Mouse (Mus musculus) adrenal gland, adult 18-20 months (tissue): ENCODE measurements around the gene Clec3a. TPM values are rescaled to one million over a fixed set of nuclear protein-coding genes. Genes with fewer than 3 reads are reported as not detected.
A peak's percentile ranks its signal among the peaks of the same experiment; 100 is the strongest.

Experiments
- DNase-seq, 2 experiments: peaks; one replicate each; pipeline ENCODE4 v3.0.0; 2021 to 2022; ENCODE audit warnings: low spot score in 2 of 2
- long read RNA-seq, 2 experiments: library from polyadenylated mRNA; stranded (forward); transcript quantifications; one replicate each; pipeline ENCODE4 v2.0.0; 2021
- total RNA-seq, 2 experiments: library from RNA; stranded (reverse); gene quantifications; 1 replicate in 1 of 2; 2 replicates in 1 of 2; pipeline ENCODE4 v1.2.3; 2021

Clec3a gene
- not detected for total RNA-seq
- long read RNA-seq, experiment 1, result 0 reads
- long read RNA-seq, experiment 2, result 0 reads

- no peak for DNase-seq
These were observed at the start of gene Clec3a for GRCm38 (mm10) chr8:114417786-114418185. Clec3a (plus strand) TSS chr8:114418086.

DNA sequence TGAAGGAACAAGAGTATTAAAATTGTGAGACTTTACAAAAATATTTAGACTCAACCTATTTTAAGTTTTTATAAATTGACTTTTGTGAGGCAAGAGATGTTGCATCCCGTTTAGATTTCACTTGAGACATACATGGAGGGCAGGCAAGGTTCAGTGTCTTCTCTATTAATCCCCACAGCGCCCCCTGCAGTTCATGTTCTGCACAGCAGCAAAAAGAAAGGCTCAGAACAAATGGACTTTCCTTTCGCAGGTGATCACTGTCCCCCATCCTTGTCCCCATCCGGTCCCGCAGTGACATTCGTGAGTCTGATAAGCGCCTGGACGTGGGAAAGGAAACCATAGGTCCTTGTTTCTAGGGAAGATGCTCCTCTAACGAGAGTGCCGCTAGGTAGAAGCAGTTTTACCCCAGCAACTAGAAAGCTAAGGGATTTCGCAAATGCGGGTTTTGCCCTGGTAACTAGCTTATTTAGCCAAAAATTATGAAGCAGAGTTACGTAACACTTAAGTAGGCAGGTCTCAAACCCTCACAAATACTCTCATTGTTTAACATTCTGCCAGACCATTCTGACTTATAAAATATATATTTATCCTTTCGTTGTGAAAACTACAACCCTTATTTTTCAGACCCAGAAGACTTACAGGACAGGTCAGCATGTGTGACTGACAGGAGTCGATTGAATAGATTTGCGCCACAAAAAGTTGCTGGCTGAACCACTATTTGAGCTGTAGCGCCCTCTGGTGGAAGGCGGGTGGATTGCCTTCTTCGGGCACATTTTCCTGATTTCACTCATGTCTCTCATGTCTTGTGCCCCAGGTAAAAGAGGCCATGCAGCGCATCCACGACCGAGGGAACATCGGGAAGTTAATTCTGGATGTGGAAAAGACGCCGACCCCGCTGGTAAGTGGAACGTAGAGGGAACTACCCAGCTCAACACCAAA is 48.6 kb upstream of the Clec3a start:
- DNase-seq, result peak; percentile 75 to 81

GRCm38 (mm10) chr8:114374390-114374789 is 43.5 kb upstream of the Clec3a start:
- no peak for DNase-seq

DNA sequence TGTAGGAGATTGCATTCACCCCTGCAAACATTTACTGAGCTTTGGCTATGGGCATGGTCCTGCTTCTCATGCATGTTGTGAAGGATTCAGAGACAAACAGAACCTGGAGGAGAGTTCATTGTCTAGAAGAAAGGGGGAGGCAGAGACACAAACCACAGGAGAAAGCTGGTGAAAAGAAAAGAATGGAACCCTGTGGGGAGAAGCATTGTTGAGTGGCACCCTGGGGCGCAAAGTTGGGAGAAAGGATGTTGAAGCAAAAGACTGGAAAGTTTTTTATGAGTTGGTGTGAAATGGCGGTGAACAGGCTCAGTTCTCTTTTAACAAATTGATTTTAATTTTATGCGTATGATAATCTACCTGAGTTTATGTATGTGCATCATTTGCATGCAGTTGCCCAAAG is 33.7 kb upstream of the Clec3a start:
- DNase-seq, result no peak

GRCm38 (mm10) chr8:114387494-114387893 is 30.4 kb upstream of the Clec3a start:
- DNase-seq, result no peak

GRCm38 (mm10) chr8:114390465-114391254 is 27.2 kb upstream of the Clec3a start:
- DNase-seq, result peak in 1 of 2 experiments; percentile 3

DNA sequence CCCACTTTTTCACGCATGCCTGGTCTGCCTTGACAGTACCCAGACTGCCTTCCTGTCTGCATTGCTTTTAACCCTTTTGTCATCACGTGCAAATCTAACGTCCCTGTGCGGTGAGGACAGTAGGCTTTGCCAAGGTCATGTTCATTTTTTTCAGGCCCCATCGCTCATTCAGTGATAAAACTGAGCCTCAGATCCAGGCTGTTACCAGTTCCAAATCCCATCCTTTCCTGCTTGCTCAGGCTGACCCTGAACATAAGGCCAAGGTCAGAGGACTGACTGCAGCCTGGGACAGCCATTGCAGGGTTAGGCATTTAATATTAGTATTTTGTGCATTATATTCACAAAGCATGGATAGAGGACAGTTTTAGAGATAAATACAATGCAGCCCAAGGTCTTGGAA is 19.6 kb upstream of the Clec3a start:
- peak in 1 of 2 experiments; percentile 1 for DNase-seq

DNA sequence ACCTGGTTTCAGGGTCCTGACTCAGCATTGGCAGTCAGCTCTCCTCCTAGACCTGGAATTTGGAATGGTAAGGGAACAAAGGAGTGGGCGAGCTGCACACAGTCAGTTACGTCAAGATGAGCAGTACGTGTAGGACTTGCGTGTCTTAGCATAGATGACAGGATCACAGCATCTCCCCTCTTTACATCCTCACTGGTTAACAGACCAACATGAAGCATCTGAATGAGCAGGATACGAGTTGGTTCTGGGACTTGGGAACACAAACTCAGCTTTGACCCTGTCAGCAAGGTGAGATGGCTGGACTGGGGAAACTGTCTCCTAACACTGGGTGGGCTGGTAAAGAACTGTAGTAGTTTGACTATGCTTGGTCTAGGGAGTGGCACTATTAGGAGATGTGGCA is 18.6 kb upstream of the Clec3a start:
- DNase-seq, result no peak

DNA sequence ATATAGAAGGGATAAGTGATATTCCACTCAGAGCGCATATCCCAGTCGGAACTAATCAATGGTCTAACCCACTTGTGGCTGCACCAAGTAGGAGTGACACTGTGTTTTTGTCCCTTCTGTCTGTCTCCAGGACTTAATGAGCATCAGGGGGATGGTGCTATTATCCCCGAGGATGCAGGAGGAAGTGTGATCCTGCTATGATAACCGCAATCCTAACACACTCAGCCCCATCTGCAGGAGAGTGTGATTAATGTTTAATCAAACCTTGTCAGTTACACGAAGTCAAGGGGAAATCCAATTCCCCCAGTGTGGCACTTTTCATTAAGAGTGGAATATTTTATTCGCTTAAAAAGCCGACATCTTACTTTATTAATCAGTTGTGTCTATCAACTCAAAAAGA is 16.2 kb upstream of the Clec3a start:
- no peak for DNase-seq

DNA sequence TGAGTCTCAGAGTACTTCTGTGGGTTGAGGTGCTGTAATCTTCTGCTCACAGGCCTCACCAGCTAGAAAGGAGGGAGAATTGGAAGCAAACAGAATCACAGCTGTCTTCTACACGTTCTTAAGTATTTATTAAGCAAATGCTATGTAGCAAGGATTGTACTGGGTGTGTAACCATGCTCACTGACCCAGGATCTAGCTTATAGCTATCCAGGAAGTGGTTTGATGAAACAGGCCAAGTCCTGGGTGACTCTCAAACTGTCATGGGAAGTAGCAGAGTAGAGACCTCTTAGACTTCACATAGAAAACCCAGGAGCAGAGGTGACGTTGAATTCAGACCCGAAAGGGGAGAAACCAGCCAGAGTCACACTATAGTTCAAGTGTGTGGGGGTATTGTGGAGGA is 6.5 kb upstream of the Clec3a start:
- DNase-seq, result no peak

DNA sequence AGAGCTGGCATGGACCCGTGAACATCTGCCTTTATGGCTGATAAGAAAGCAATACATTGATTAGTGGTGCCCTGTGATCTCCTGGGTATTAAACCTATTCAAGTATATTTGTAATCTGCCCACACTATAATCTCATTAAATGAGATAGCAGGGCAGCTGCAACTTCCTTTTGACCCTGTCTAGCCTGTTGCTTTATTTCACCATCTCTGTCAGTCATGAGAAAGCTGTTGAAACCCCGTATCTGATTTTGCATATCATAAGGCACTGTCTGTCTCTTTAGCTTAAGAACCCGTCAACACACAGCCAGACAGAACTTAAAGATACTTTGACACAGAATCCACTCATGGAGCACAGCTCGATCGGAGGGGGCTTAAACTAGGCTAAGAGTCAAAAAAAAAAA is 600 bp downstream of the Clec3a start:
- DNase-seq, result no peak

- DNase-seq, result no peak
These were observed 1.0 kb downstream of the Clec3a start for GRCm38 (mm10) chr8:114418904-114419303.

GRCm38 (mm10) chr8:114421544-114421943 is 3.7 kb downstream of the Clec3a start:
- no peak for DNase-seq

DNA sequence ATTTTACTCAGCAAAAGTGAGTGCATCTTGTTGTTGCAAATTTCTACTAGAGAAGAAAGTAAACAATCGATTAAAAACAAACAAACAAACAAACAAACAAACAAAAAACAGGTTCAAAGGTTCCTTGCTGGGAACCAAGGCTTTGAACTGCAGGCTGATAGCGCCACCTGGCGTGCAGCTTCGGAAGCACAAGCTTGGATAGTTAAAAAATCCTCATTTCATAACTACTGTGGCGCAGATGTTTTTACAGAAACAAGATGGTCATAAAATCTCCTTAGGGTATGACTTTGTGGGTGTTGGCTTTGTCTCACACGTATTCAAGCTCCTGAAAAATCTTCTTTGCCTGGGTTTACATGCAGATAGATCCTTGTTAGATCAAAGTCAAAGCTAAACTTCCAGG is 20.4 kb downstream of the Clec3a start:
- DNase-seq, result peak; percentile 41 to 75

GRCm38 (mm10) chr8:114439334-114440204 is 21.7 kb downstream of the Clec3a start, which contains the start of gene Wwox:
Wwox (plus strand) TSS chr8:114439655.
- DNase-seq, result peak; percentile 100

DNA sequence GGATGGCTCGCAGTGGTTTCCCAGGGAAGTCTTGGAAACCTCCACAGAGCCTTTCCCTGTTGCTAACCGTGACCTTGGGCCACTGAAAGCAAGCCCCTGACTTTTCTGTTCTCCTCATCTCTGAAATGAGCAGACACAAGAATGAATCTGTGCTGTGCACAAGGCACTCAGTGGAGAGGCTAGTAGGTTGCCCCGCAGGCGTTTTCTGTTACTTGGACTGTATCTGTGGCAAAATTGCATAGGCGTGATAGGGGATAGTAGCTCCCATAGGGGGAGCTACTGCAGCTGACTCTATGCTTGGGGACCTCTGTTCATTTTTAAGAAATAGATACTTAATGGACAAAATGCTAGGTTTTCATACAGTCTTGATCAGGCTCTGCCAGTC is 22.3 kb downstream of the Clec3a start:
- no peak for DNase-seq

- peak in 1 of 2 experiments; percentile 36 for DNase-seq
These were observed 23.7 kb downstream of the Clec3a start for GRCm38 (mm10) chr8:114441616-114442015.

GRCm38 (mm10) chr8:114446884-114447283 is 29.0 kb downstream of the Clec3a start:
- DNase-seq, result no peak

- DNase-seq, result no peak
These were observed 34.4 kb downstream of the Clec3a start for GRCm38 (mm10) chr8:114452278-114452677.

GRCm38 (mm10) chr8:114452781-114453221 is 34.9 kb downstream of the Clec3a start:
- DNase-seq, result peak; percentile 59 to 63

GRCm38 (mm10) chr8:114455302-114455701 is 37.4 kb downstream of the Clec3a start:
- DNase-seq, result no peak
